Mouse (Mus musculus): ENCODE measurements around the gene Paf1.

Paf1 gene

GRCm38 (mm10) chr7:28370977-28371513 is 21.7 kb upstream of the Paf1 start:
- no peak for DNase-seq (ENCODE audit: low spot score in 2 of 2)

- peak; percentile 73 to 77 for DNase-seq (ENCODE audit: low spot score in 2 of 2)
Measured at GRCm38 (mm10) chr7:28371514-28371989, 21.2 kb upstream of the Paf1 start.

- DNase-seq (ENCODE audit: low spot score in 2 of 2) = peak; percentile 97 to 98
Measured at GRCm38 (mm10) chr7:28372251-28373108, 20.3 kb upstream of the Paf1 start, which contains the start of gene Plekhg2. Plekhg2 (minus strand) TSS chr7:28372599.

GRCm38 (mm10) chr7:28373131-28373581 is 19.6 kb upstream of the Paf1 start:
- DNase-seq (ENCODE audit: low spot score in 2 of 2) = peak; percentile 69 to 84

GRCm38 (mm10) chr7:28373891-28374495 is 18.8 kb upstream of the Paf1 start:
- DNase-seq (ENCODE audit: low spot score in 2 of 2) = no peak

- no peak for DNase-seq (ENCODE audit: low spot score in 2 of 2)
Measured at GRCm38 (mm10) chr7:28374647-28375046, 18.1 kb upstream of the Paf1 start.

GRCm38 (mm10) chr7:28375176-28375921 is 17.4 kb upstream of the Paf1 start:
- peak; percentile 96 to 97 for DNase-seq (ENCODE audit: low spot score in 2 of 2)

- DNase-seq (ENCODE audit: low spot score in 2 of 2) = peak; percentile 80
Measured at GRCm38 (mm10) chr7:28376011-28376771, 16.6 kb upstream of the Paf1 start.

- DNase-seq (ENCODE audit: low spot score in 2 of 2) = no peak
Measured at GRCm38 (mm10) chr7:28377190-28378065, 15.3 kb upstream of the Paf1 start.

GRCm38 (mm10) chr7:28378066-28378690 is 14.6 kb upstream of the Paf1 start:
- DNase-seq (ENCODE audit: low spot score in 2 of 2) = peak; percentile 75 to 80

- DNase-seq (ENCODE audit: low spot score in 2 of 2) = peak; percentile 97
Measured at GRCm38 (mm10) chr7:28378769-28379651, 13.7 kb upstream of the Paf1 start.

GRCm38 (mm10) chr7:28380237-28381016 is 12.3 kb upstream of the Paf1 start, which contains the start of gene Zfp36:
Zfp36 (minus strand) TSS chr7:28380253.
- DNase-seq (ENCODE audit: low spot score in 2 of 2) = no peak

- DNase-seq (ENCODE audit: low spot score in 2 of 2) = peak; percentile 93 to 94
Measured at GRCm38 (mm10) chr7:28381017-28381790, 11.5 kb upstream of the Paf1 start.

GRCm38 (mm10) chr7:28381938-28382337 is 10.8 kb upstream of the Paf1 start:
- DNase-seq (ENCODE audit: low spot score in 2 of 2) = peak; percentile 95 to 96

GRCm38 (mm10) chr7:28382347-28382951 is 10.3 kb upstream of the Paf1 start:
- DNase-seq (ENCODE audit: low spot score in 2 of 2) = peak; percentile 77 to 79

GRCm38 (mm10) chr7:28382981-28383396 is 9.8 kb upstream of the Paf1 start:
- peak; percentile 79 to 80 for DNase-seq (ENCODE audit: low spot score in 2 of 2)

Measured in spleen, postnatal 36 days (tissue).